ENCODE assay signal across 10 mouse cellular contexts in genomic region chr16:11092061-11092460, GRCm38 (mm10). TPM values are rescaled to one million over a fixed set of nuclear protein-coding genes. Genes with fewer than 3 reads are reported as not detected.
DNase-seq lines count a peak whose midpoint lies in the region; ATAC-seq and TF ChIP-seq lines count a peak whose summit lies in the region.
"Had no signal": no experiment of that assay in that cellular context is flagged by ENCODE, and none has a peak within 500 bp of the region (broad histone marks: within the 10 kb centered on the region; RNA-seq: fewer than 3 reads in every experiment).

No protein-coding gene starts in this region.

- no peak overlapping the region for H3K4me2 ChIP-seq in CH12.LX (ENCODE audit: insufficient read depth, low read depth, poor library complexity, severe bottlenecking)
- no peak overlapping the region for H3K4me2 ChIP-seq in heart, postnatal 0 days (ENCODE audit: low read depth, low read length)
- H3K4me2 ChIP-seq: midbrain, embryonic 12.5 days had no signal

- peaks cover 4% of the 10 kb centered on the region for H3K79me2 ChIP-seq in CH12.LX (replicated peaks; ENCODE audit: control insufficient read depth, extremely low read depth, insufficient read depth, poor library complexity, severe bottlenecking)

- TF ChIP-seq EP300 in CH12.LX (IDR thresholded peaks at IDR 0.05; ENCODE audit: low read length) = no peak
- TF ChIP-seq EP300 in heart, postnatal 0 days (IDR thresholded peaks at IDR 0.05; ENCODE audit: low read depth) = no peak

- dilution Hi-C loops in CH12.LX (cut with MboI; ENCODE audit: extremely low pct_ligation_motif_present, extremely low pct_unique_long_range_greater_than_20kb, low sequenced_read_pairs) = no loop called here

- TF ChIP-seq CTCF in kidney, adult 2 months (conservative IDR thresholded peaks at IDR 0.05; ENCODE audit: insufficient read depth, insufficient read length, low read depth, low read length) = no peak
- TF ChIP-seq CTCF in CH12.LX (conservative IDR thresholded peaks at IDR 0.05 in 1 of 2, IDR thresholded peaks at IDR 0.05 in 1 of 2; ENCODE audit: low read depth in 2 of 2, low read length in 2 of 2) = no peak
- no peak for TF ChIP-seq CTCF in bone marrow, adult 2 months (IDR thresholded peaks at IDR 0.05; ENCODE audit: control insufficient read depth, insufficient read depth, low read length)
- TF ChIP-seq CTCF in heart, postnatal 0 days (IDR thresholded peaks at IDR 0.05; ENCODE audit: low read depth) = no peak

- TF ChIP-seq POLR2A in kidney, adult 2 months (IDR thresholded peaks at IDR 0.05; ENCODE audit: low read depth, low read length) = no peak
- no peak for TF ChIP-seq POLR2A in CH12.LX (IDR thresholded peaks at IDR 0.05; ENCODE audit: low read depth, low read length)
- no peak for TF ChIP-seq POLR2A in bone marrow, adult 2 months (IDR thresholded peaks at IDR 0.05; ENCODE audit: borderline replicate concordance, control insufficient read depth, low read depth, low read length)

- WGBS in kidney, adult 2 months = 41% methylated on average over 4 of the region's 4 CpGs
- WGBS in bone marrow, adult 2 months = 67% methylated on average over 4 of the region's 4 CpGs
- WGBS in heart, postnatal 0 days = 20% methylated on average over 4 of the region's 4 CpGs

- H3K9ac ChIP-seq in CH12.LX (ENCODE audit: insufficient read depth, low read depth) = no peak overlapping the region
- H3K9ac ChIP-seq in heart, postnatal 0 days (replicated peaks; ENCODE audit: low read depth, low read length) = no peak overlapping the region
- H3K9ac ChIP-seq: midbrain, embryonic 12.5 days had no signal

- no peaks in the 10 kb centered on the region for H3K9me3 ChIP-seq in CH12.LX (replicated peaks; ENCODE audit: low read length)
- no peaks in the 10 kb centered on the region for H3K9me3 ChIP-seq in heart, postnatal 0 days (replicated peaks; ENCODE audit: control insufficient read depth, low read length)
- H3K9me3 ChIP-seq: midbrain, embryonic 12.5 days had no signal

- ATAC-seq in heart, postnatal 0 days (ENCODE audit: insufficient read depth, low read depth) = peak; percentile 70
- no peak for ATAC-seq in erythroblast, adult 5-6 weeks (replicated peaks; ENCODE audit: low FRiP score, poor library complexity, severe bottlenecking)
- ATAC-seq: hindbrain, embryonic 16.5 days had no signal

- peak; percentile 81 for DNase-seq in kidney, adult 2 months
- no peak for DNase-seq in kidney, adult 18-20 months
- DNase-seq in CH12.LX (ENCODE audit: extremely low read depth) = no peak
- peak; percentile 32 for DNase-seq in heart, postnatal 0 days (ENCODE audit: low spot score)
- no peak for DNase-seq in right cerebral cortex, postnatal 14 days
- DNase-seq: cerebellum, adult 9-11 months had no signal

- no peaks in the 10 kb centered on the region for H3K27me3 ChIP-seq in kidney, adult 2 months (replicated peaks; ENCODE audit: control insufficient read depth, insufficient read depth, low read length)
- H3K27me3 ChIP-seq in CH12.LX (replicated peaks) = no peaks in the 10 kb centered on the region
- H3K27me3 ChIP-seq in heart, postnatal 0 days (ENCODE audit: control insufficient read depth, insufficient read depth, low read length) = no peaks in the 10 kb centered on the region
- H3K27me3 ChIP-seq: midbrain, embryonic 12.5 days had no signal

- 0 out of 2 replicates have a peak overlapping the region, but pooled peaks have one; percentile 12 for H3K27ac ChIP-seq in kidney, adult 2 months (ENCODE audit: insufficient read depth, low read depth, low read length)
- H3K27ac ChIP-seq in CH12.LX (ENCODE audit: insufficient read depth, low read depth) = peak overlapping the region; percentile 71
- peak overlapping the region; percentile 71 for H3K27ac ChIP-seq in bone marrow, adult 2 months (ENCODE audit: control insufficient read depth, insufficient read depth, low read depth, low read length, poor library complexity)
- peak overlapping the region; percentile 65 for H3K27ac ChIP-seq in heart, postnatal 0 days (ENCODE audit: low read depth)
- H3K27ac ChIP-seq: midbrain, embryonic 12.5 days had no signal

- no peak overlapping the region for H3K4me3 ChIP-seq in kidney, adult 2 months (ENCODE audit: insufficient read depth, low read depth, low read length)
- H3K4me3 ChIP-seq in CH12.LX (replicated peaks in 1 of 3; ENCODE audit: low read depth in 2 of 3, low read length in 2 of 3, poor library complexity in 1 of 3) = no peak overlapping the region
- H3K4me3 ChIP-seq in bone marrow, adult 2 months (replicated peaks; ENCODE audit: control insufficient read depth, low read depth, low read length) = no peak overlapping the region
- no peak overlapping the region for H3K4me3 ChIP-seq in heart, postnatal 0 days (ENCODE audit: low read depth, low read length)
- H3K4me3 ChIP-seq: midbrain, embryonic 12.5 days had no signal

- in situ Hi-C loops in CH12.LX (cut with MboI; ENCODE audit: low pct_ligation_motif_present, low pct_unique_long_range_greater_than_20kb, low sequenced_read_pairs) = loop anchor here (10.0 kb wide), 1 partner anchor 47 kb away; no protein-coding TSS in a partner anchor

- H3K36me3 ChIP-seq in kidney, adult 2 months (ENCODE audit: control insufficient read depth, insufficient read depth, low read length) = peaks cover 4% of the 10 kb centered on the region; the same call in 1 of the 2 replicates
- peaks cover 64 to 92% of the 10 kb centered on the region in 2 experiments for H3K36me3 ChIP-seq in CH12.LX (replicated peaks in 1 of 2; ENCODE audit: control insufficient read depth in 1 of 2, insufficient read depth in 1 of 2, low read length in 1 of 2)
- H3K36me3 ChIP-seq in heart, postnatal 0 days (replicated peaks; ENCODE audit: control insufficient read depth, insufficient read depth, low read length) = peaks cover 65% of the 10 kb centered on the region

- H3K4me1 ChIP-seq in kidney, adult 2 months (ENCODE audit: control insufficient read depth, insufficient read depth, low read length) = peaks cover 4% of the 10 kb centered on the region; the same call in 1 of the 2 replicates
- peaks cover 18 to 94% of the 10 kb centered on the region in 2 experiments for H3K4me1 ChIP-seq in CH12.LX (ENCODE audit: control insufficient read depth in 1 of 2, insufficient read depth in 2 of 2)
- H3K4me1 ChIP-seq in bone marrow, adult 2 months (ENCODE audit: control insufficient read depth, insufficient read depth, low read length) = peaks cover 6% of the 10 kb centered on the region
- peaks cover 26% of the 10 kb centered on the region for H3K4me1 ChIP-seq in heart, postnatal 0 days (ENCODE audit: control insufficient read depth, insufficient read depth)

- TF ChIP-seq RAD21 in CH12.LX (IDR thresholded peaks at IDR 0.05; ENCODE audit: low read depth, low read length) = no peak

TF ChIP-seq in CH12.LX, 34 proteins besides CTCF, POLR2A, EP300 and RAD21 (continues in another document):
- TF ChIP-seq MAZ (IDR thresholded peaks at IDR 0.05; ENCODE audit: low read depth, low read length) = no peak
- no peak for TF ChIP-seq RCOR1 (conservative IDR thresholded peaks at IDR 0.05; ENCODE audit: low read depth, low read length)
- no peak for TF ChIP-seq ZNF384 (IDR thresholded peaks at IDR 0.05; ENCODE audit: low read depth, low read length)
- no peak for TF ChIP-seq CHD1 (IDR thresholded peaks at IDR 0.05; ENCODE audit: low read depth, low read length)
- no peak; the same call in 1 of the 2 replicates for TF ChIP-seq SIN3A (IDR thresholded peaks at IDR 0.05; ENCODE audit: low read length)
- TF ChIP-seq E2F4 (IDR thresholded peaks at IDR 0.05; ENCODE audit: insufficient replicate concordance, low read depth, low read length) = no peak
- TF ChIP-seq GABPA (IDR thresholded peaks at IDR 0.05; ENCODE audit: insufficient replicate concordance, low read depth, low read length) = no peak
- no peak for TF ChIP-seq UBTF (IDR thresholded peaks at IDR 0.05; ENCODE audit: low read depth, low read length)
- TF ChIP-seq SMC3 (IDR thresholded peaks at IDR 0.05; ENCODE audit: low read depth, low read length) = no peak
- TF ChIP-seq MXI1 (IDR thresholded peaks at IDR 0.05; ENCODE audit: low read depth, low read length) = no peak

RNA-seq across cellular contexts. Expression of gene Litaf, which starts 26.1 kb away (rescaled TPM):
- polyA plus RNA-seq in kidney, adult 2 months (2012; rRNA removed) = 125 and 145 TPM in 2 replicates
- total RNA-seq in CH12.LX (2012; rRNA removed) = 91.2 and 97.5 TPM in 2 replicates
- 151 and 154 TPM in 2 replicates for total RNA-seq in CH12.LX (2014; rRNA removed)
- polyA plus RNA-seq in CH12.LX (2012; ENCODE audit: insufficient read length, low read depth) = 161 and 178 TPM in 2 replicates
- 21.6 and 41.1 TPM in 2 replicates for polyA plus RNA-seq in bone marrow, adult 2 months (2011; ENCODE audit: insufficient read depth, insufficient read length, low replicate concordance, missing spikeins)
- total RNA-seq in heart, postnatal 0 days (2014; rRNA removed; ENCODE audit: low replicate concordance) = 77.1 and 78.2 TPM in 2 replicates
- polyA plus RNA-seq in heart, postnatal 0 days (2015; fragmentation: Nextera tagmentation; extraction: Ambion mirVana) = 53.8 and 55.7 TPM in 2 replicates
- 24.7 and 34.0 TPM in 2 replicates for total RNA-seq in erythroblast, adult 5-6 weeks (2015; ENCODE audit: low replicate concordance)
- 10.0 and 11.2 TPM in 2 replicates for total RNA-seq in erythroblast, adult 5-6 weeks (2017; ENCODE audit: low replicate concordance)

RNA-seq across cellular contexts. Expression of gene Snn, which starts 31.3 kb away (rescaled TPM):
- 67.2 and 71.2 TPM in 2 replicates for polyA plus RNA-seq in kidney, adult 2 months (2012; rRNA removed)
- total RNA-seq in CH12.LX (2012; rRNA removed) (34.0 and 38.8 TPM in 2 replicates), CH12.LX (2014; rRNA removed) (53.1 and 54.7 TPM in 2 replicates)
- polyA plus RNA-seq in CH12.LX (2012; ENCODE audit: insufficient read length, low read depth) = 93.8 and 104 TPM in 2 replicates
- polyA plus RNA-seq in bone marrow, adult 2 months (2011; ENCODE audit: insufficient read depth, insufficient read length, low replicate concordance, missing spikeins) = 12.6 and 21.6 TPM in 2 replicates
- total RNA-seq in heart, postnatal 0 days (2014; rRNA removed; ENCODE audit: low replicate concordance) = 78.3 and 91.9 TPM in 2 replicates
- polyA plus RNA-seq in heart, postnatal 0 days (2015; fragmentation: Nextera tagmentation; extraction: Ambion mirVana) = 32.0 and 36.6 TPM in 2 replicates
- total RNA-seq in erythroblast, adult 5-6 weeks (2015; ENCODE audit: low replicate concordance) = 0.77 and 1.7 TPM in 2 replicates
- total RNA-seq in erythroblast, adult 5-6 weeks (2017; ENCODE audit: low replicate concordance) = 1.2 and 1.5 TPM in 2 replicates

RNA-seq across cellular contexts. Expression of gene Txndc11, which starts 42.4 kb away (rescaled TPM):
- 26.7 and 28.2 TPM in 2 replicates for polyA plus RNA-seq in kidney, adult 2 months (2012; rRNA removed)
- 51.3 and 63.0 TPM in 2 replicates for total RNA-seq in CH12.LX (2012; rRNA removed)
- total RNA-seq in CH12.LX (2014; rRNA removed) = 40.6 and 40.8 TPM in 2 replicates
- polyA plus RNA-seq in CH12.LX (2012; ENCODE audit: insufficient read length, low read depth) = 60.3 and 63.2 TPM in 2 replicates
- 15.9 and 18.8 TPM in 2 replicates for polyA plus RNA-seq in bone marrow, adult 2 months (2011; ENCODE audit: insufficient read depth, insufficient read length, low replicate concordance, missing spikeins)
- total RNA-seq in heart, postnatal 0 days (2014; rRNA removed; ENCODE audit: low replicate concordance) = 35.6 and 55.2 TPM in 2 replicates
- 20.1 and 24.3 TPM in 2 replicates for polyA plus RNA-seq in heart, postnatal 0 days (2015; fragmentation: Nextera tagmentation; extraction: Ambion mirVana)
- total RNA-seq in erythroblast, adult 5-6 weeks (2015; ENCODE audit: low replicate concordance) = 7.3 and 8.8 TPM in 2 replicates
- 9.8 and 18.3 TPM in 2 replicates for total RNA-seq in erythroblast, adult 5-6 weeks (2017; ENCODE audit: low replicate concordance)

Comparison
In these comparisons a context has a peak if more than half of its experiments do, and no peak if none do; other contexts are left out.
1. DNase-seq: peak in kidney, adult 2 months (single experiment) and heart, postnatal 0 days (single experiment); none in kidney, adult 18-20 months (single experiment), CH12.LX (single experiment) and right cerebral cortex, postnatal 14 days (single experiment).
2. H3K27ac ChIP-seq: peak in every context shown above with its lines; median percentile 71 in CH12.LX; 71 in bone marrow, adult 2 months; 65 in heart, postnatal 0 days; 12 in kidney, adult 2 months.